Mouse (Mus musculus) lung, embryonic 15.5 days (tissue): ENCODE results near the gene Dock8. TPM values are rescaled to one million over a fixed set of nuclear protein-coding genes. Genes with fewer than 3 reads are reported as not detected.
A peak's percentile ranks its signal among the peaks of the same experiment; 100 is the strongest.
"Not testable (repeated sequence)": the region's sequence is repeated elsewhere in the genome, so short reads cannot be mapped to it uniquely, and the experiment has no call there.

Experiments used
- ATAC-seq: fragments of 200-750 bp; cut with Nextera tagmentation; 2 replicates; pipeline ENCODE4 v1.8.0; 2017; ENCODE audit warnings: moderate number of reproducible peaks, borderline replicate concordance; ENCODE audit not compliant: low FRiP score, low TSS enrichment; ENCODE audit errors: extremely low read depth
- H3K27ac ChIP-seq: fragments of 300-500 bp; sonication (generic); 2 replicates; pipeline ENCODE4 v1.5.1; 2015; ENCODE audit warnings: moderate library complexity, mild to moderate bottlenecking, inconsistent platforms
- H3K27me3 ChIP-seq: fragments of 300-500 bp; sonication (generic); 2 replicates; pipeline ENCODE4 v1.6.1; 2015; ENCODE audit warnings: inconsistent platforms
- H3K36me3 ChIP-seq: fragments of 300-500 bp; sonication (generic); 2 replicates; pipeline ENCODE4 v1.6.1; 2015; ENCODE audit warnings: inconsistent platforms
- H3K4me1 ChIP-seq: fragments of 300-500 bp; sonication (generic); 2 replicates; pipeline ENCODE4 v1.6.1; 2015; ENCODE audit warnings: inconsistent platforms
- H3K4me2 ChIP-seq: fragments of 300-500 bp; sonication (generic); 2 replicates; pipeline ENCODE4 v1.6.1; 2015; ENCODE audit warnings: inconsistent platforms, mild to moderate bottlenecking, moderate library complexity
- H3K4me3 ChIP-seq: fragments of 300-500 bp; sonication (generic); 2 replicates; pipeline ENCODE4 v1.5.1; 2015; ENCODE audit warnings: mild to moderate bottlenecking, inconsistent platforms
- H3K9ac ChIP-seq: fragments of 300-500 bp; sonication (generic); 2 replicates; pipeline ENCODE4 v1.6.1; 2015; ENCODE audit warnings: inconsistent platforms
- H3K9me3 ChIP-seq: fragments of 300-500 bp; sonication (generic); 2 replicates; pipeline ENCODE4 v1.6.1; 2016; ENCODE audit warnings: inconsistent platforms
- WGBS: fragments of 180-500 bp; shearing (Covaris S2); methylation state at CpG from one replicate; pipeline ENCODE4 v1.1.7; 2015; 5-methylcytosine and 5-hydroxymethylcytosine counted together
- polyA plus RNA-seq: library from polyadenylated mRNA; unstranded; fragments of >200 nt; fragmentation: Nextera tagmentation; extraction: Ambion mirVana; gene quantifications from 2 replicates; pipeline ENCODE4 v1.2.1, GENCODE M21; 2015

The Dock8 gene
- polyA plus RNA-seq, 1 experiment from 2014 or later = 4.5 TPM

GRCm38 (mm10) chr19:25003810-25004209 lies 4.5 kb downstream of the Dock8 start:
- no peak for ATAC-seq

GRCm38 (mm10) chr19:25006686-25007085 lies 7.4 kb downstream of the Dock8 start:
- H3K4me2 ChIP-seq = no peak overlapping the region
- H3K36me3 ChIP-seq = no peaks in the 10 kb centered on the region
- H3K9me3 ChIP-seq = no peaks in the 10 kb centered on the region
- H3K9ac ChIP-seq = no peak overlapping the region
- WGBS = 55% methylated on average over 1 of the region's 1 CpGs
- no peak overlapping the region for H3K4me3 ChIP-seq
- H3K27me3 ChIP-seq = peaks cover 8% of the 10 kb centered on the region; the same call in 1 of the 2 replicates
- ATAC-seq = no peak
- H3K27ac ChIP-seq = no peak overlapping the region
- peaks cover 11% of the 10 kb centered on the region for H3K4me1 ChIP-seq

More at GRCm38 (mm10) chr19:25003810-25004209, 4.5 kb downstream of the Dock8 start:
- H3K4me3 ChIP-seq = no peak overlapping the region
- H3K27ac ChIP-seq = no peak overlapping the region
- no peaks in the 10 kb centered on the region for H3K9me3 ChIP-seq
- peaks cover 30% of the 10 kb centered on the region for H3K27me3 ChIP-seq
- no peak overlapping the region for H3K9ac ChIP-seq
- no peaks in the 10 kb centered on the region for H3K36me3 ChIP-seq
- H3K4me2 ChIP-seq = no peak overlapping the region; the same call in 1 of the 2 replicates
- H3K4me1 ChIP-seq = peaks cover 20% of the 10 kb centered on the region
- WGBS = 16% methylated on average over 4 of the region's 4 CpGs

GRCm38 (mm10) chr19:25008509-25008908 lies 9.2 kb downstream of the Dock8 start:
- no peak for ATAC-seq
- Histone ChIP-seq H3K9ac (no peak overlapping the region), H3K36me3 (no peaks in the 10 kb centered on the region), H3K27me3 (no peaks in the 10 kb centered on the region), H3K27ac (no peak overlapping the region), H3K4me3 (no peak overlapping the region), H3K4me1 (peaks cover 8% of the 10 kb centered on the region), H3K9me3 (no peaks in the 10 kb centered on the region), H3K4me2 (no peak overlapping the region)
- WGBS = 82% methylated on average over 2 of the region's 2 CpGs

DNA sequence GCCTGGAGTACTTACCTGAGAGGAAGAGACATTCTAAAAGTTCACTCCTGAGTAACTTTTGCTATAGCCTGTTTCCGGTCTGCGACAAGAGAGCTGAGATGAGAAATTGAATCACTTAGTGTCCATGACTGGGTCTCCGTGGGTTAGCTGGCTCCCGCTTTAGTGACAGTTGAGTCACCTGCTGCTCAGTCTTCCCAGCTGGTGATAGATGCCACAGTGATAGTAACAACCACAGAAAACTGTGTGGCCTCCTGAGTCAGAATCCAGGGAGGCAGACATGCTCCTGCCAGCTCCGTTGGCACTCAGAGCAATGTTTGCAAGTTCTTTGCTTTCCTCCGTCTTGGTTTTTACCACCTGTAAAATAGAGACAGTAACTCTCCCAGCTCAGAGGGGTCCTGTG lies 23.4 kb downstream of the Dock8 start:
- H3K4me1 ChIP-seq = no peaks in the 10 kb centered on the region
- no peak overlapping the region for H3K9ac ChIP-seq
- ATAC-seq = no peak
- H3K4me3 ChIP-seq = no peak overlapping the region
- H3K27ac ChIP-seq = no peak overlapping the region
- WGBS = 84% methylated on average over 6 of the region's 6 CpGs
- H3K4me2 ChIP-seq = no peak overlapping the region
- no peaks in the 10 kb centered on the region for H3K36me3 ChIP-seq
- no peaks in the 10 kb centered on the region for H3K9me3 ChIP-seq
- H3K27me3 ChIP-seq = no peaks in the 10 kb centered on the region

DNA sequence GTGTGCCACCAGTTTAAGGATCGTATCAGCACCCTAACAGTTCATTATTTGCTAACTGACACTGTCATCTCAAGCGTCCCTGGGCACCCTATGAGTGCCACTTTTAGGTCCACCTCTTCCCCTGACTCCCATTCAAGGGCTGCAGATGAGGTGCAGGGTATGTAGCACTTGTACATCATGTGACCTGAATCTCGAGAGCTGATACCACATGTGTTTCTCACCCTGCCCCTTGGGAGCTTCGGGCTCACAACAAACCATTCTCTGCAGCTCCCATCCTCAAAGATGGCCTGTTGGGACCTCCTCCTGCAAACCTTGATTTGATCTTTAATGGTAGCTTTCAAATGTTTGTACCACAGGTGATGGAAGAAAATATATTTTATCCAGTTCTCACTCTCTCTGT lies 32.4 kb downstream of the Dock8 start:
- Histone ChIP-seq H3K27ac (no peak overlapping the region), H3K27me3 (no peaks in the 10 kb centered on the region), H3K4me1 (peaks cover 14% of the 10 kb centered on the region; the same call in 1 of the 2 replicates), H3K9me3 (no peaks in the 10 kb centered on the region), H3K36me3 (no peaks in the 10 kb centered on the region), H3K4me2 (no peak overlapping the region), H3K4me3 (no peak overlapping the region), H3K9ac (no peak overlapping the region)
- ATAC-seq = no peak
- 64% methylated on average over 4 of the region's 4 CpGs for WGBS

DNA sequence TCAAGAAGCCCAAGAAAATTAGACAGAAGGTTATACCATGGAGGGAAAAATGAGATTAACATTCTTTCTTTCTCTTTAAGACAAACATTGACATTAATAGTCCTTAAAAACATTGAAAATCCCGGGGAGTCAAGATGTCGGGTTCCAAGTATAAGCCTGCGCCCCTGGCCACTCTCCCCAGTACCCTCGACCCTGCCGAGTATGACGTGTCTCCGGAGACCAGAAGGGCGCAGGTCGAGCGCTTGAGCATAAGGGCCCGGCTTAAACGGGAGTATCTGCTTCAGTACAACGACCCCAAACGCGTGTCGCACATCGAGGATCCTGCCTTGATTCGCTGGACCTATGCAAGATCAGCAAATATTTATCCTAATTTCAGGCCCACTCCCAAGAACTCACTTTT lies 33.7 kb downstream of the Dock8 start:
- WGBS = 75% methylated on average over 10 of the region's 18 CpGs
- not testable (repeated sequence) for H3K4me2 ChIP-seq, H3K9me3 ChIP-seq, ATAC-seq, H3K27ac ChIP-seq, H3K4me3 ChIP-seq, H3K9ac ChIP-seq, H3K27me3 ChIP-seq, H3K36me3 ChIP-seq
- H3K4me1 ChIP-seq = peaks cover 18% of the 10 kb centered on the region

DNA sequence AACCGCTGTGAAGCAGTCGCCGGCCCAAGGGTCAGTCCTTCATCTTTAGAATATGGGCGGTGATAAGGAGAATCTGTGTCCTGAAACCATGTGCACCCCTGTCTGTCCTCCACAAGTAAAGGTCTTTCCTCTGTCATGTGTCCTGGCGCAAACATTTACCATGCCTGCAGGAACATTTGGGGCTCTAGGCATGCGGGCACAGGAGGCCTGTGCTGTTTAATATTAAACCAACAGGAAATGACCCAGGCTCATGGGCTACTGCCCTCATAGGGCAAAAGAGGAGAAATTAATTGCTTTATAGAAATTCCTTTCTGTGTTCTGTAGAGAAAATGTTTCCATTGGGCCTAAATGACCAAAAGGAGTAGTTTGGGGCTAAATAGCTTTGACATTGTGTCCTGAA lies 36.5 kb downstream of the Dock8 start:
- H3K4me3 ChIP-seq = no peak overlapping the region
- H3K9me3 ChIP-seq = no peaks in the 10 kb centered on the region
- 83% methylated on average over 6 of the region's 6 CpGs for WGBS
- H3K9ac ChIP-seq = no peak overlapping the region
- no peaks in the 10 kb centered on the region for H3K27me3 ChIP-seq
- H3K4me2 ChIP-seq = no peak overlapping the region
- H3K27ac ChIP-seq = no peak overlapping the region
- no peak for ATAC-seq
- H3K4me1 ChIP-seq = peaks cover 29% of the 10 kb centered on the region
- H3K36me3 ChIP-seq = no peaks in the 10 kb centered on the region

- 53% methylated on average over 5 of the region's 5 CpGs for WGBS
- no peaks in the 10 kb centered on the region for H3K9me3 ChIP-seq
- no peak for ATAC-seq
Measured at GRCm38 (mm10) chr19:25036784-25037183, 37.5 kb downstream of the Dock8 start.

GRCm38 (mm10) chr19:25037249-25037648 lies 37.9 kb downstream of the Dock8 start:
- Histone ChIP-seq H3K9me3 (no peaks in the 10 kb centered on the region), H3K27ac (peak overlapping the region; percentile 85), H3K4me1 (peaks cover 36% of the 10 kb centered on the region), H3K4me2 (peak overlapping the region; percentile 2; the same call in 1 of the 2 replicates), H3K36me3 (no peaks in the 10 kb centered on the region), H3K9ac (no peak overlapping the region), H3K27me3 (no peaks in the 10 kb centered on the region), H3K4me3 (no peak overlapping the region)
- peak; percentile 59; the same call in 1 of the 2 replicates for ATAC-seq
- WGBS = 54% methylated on average over 4 of the region's 4 CpGs

More at GRCm38 (mm10) chr19:25036784-25037183, 37.5 kb downstream of the Dock8 start:
- Histone ChIP-seq H3K9ac (no peak overlapping the region), H3K36me3 (no peaks in the 10 kb centered on the region), H3K4me1 (peaks cover 36% of the 10 kb centered on the region), H3K27me3 (no peaks in the 10 kb centered on the region), H3K27ac (peak overlapping the region; percentile 85), H3K4me3 (no peak overlapping the region), H3K4me2 (peak overlapping the region; percentile 2; the same call in 1 of the 2 replicates)

GRCm38 (mm10) chr19:25038293-25038692 lies 39.0 kb downstream of the Dock8 start:
- Histone ChIP-seq H3K27me3 (no peaks in the 10 kb centered on the region), H3K4me2 (no peak overlapping the region), H3K4me3 (no peak overlapping the region), H3K4me1 (peaks cover 36% of the 10 kb centered on the region), H3K27ac (peak overlapping the region; percentile 47; the same call in 1 of the 2 replicates), H3K9ac (no peak overlapping the region), H3K36me3 (no peaks in the 10 kb centered on the region), H3K9me3 (no peaks in the 10 kb centered on the region)
- ATAC-seq = no peak
- 19% methylated on average over 6 of the region's 6 CpGs for WGBS

GRCm38 (mm10) chr19:25041209-25041608 lies 41.9 kb downstream of the Dock8 start:
- H3K36me3 ChIP-seq = no peaks in the 10 kb centered on the region
- H3K4me3 ChIP-seq = no peak overlapping the region
- no peak overlapping the region for H3K9ac ChIP-seq
- no peak for ATAC-seq
- H3K4me1 ChIP-seq = peaks cover 27% of the 10 kb centered on the region
- H3K27ac ChIP-seq = peak overlapping the region; percentile 55; the same call in 1 of the 2 replicates
- H3K4me2 ChIP-seq = no peak overlapping the region
- H3K9me3 ChIP-seq = no peaks in the 10 kb centered on the region
- H3K27me3 ChIP-seq = no peaks in the 10 kb centered on the region
- WGBS = 25% methylated on average over 6 of the region's 6 CpGs

- H3K9ac ChIP-seq = no peak overlapping the region
- no peak for ATAC-seq
- H3K9me3 ChIP-seq = no peaks in the 10 kb centered on the region
- WGBS = 60% methylated on average over 11 of the region's 11 CpGs
- no peaks in the 10 kb centered on the region for H3K36me3 ChIP-seq
- no peak overlapping the region for H3K4me2 ChIP-seq
- no peak overlapping the region for H3K27ac ChIP-seq
- H3K4me1 ChIP-seq = peaks cover 18% of the 10 kb centered on the region
- no peaks in the 10 kb centered on the region for H3K27me3 ChIP-seq
- no peak overlapping the region for H3K4me3 ChIP-seq
Measured at GRCm38 (mm10) chr19:25042973-25043372, 43.6 kb downstream of the Dock8 start.

DNA sequence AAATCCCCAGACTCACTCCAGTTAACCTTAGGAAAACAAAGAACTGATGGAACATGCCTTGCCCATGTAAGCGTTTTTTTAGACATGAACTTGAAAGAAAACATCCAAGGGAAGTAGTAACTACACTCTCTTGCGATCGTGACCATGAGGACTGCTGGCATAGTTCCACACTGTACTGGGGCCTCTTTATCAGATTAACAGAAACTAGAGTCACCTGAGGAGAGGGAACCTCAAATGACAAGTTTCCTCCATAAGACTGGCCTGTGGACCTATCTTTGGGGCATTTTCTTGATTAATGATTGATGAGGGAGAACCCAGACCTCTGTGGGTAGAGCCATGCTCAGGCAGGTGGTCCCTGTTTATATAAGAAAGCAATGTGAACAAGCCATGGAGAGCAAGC lies 44.7 kb downstream of the Dock8 start:
- ATAC-seq = no peak
- Histone ChIP-seq H3K4me2 (no peak overlapping the region), H3K36me3 (no peaks in the 10 kb centered on the region), H3K9me3 (no peaks in the 10 kb centered on the region), H3K27me3 (no peaks in the 10 kb centered on the region), H3K4me1 (peaks cover 12% of the 10 kb centered on the region; the same call in 1 of the 2 replicates), H3K27ac (no peak overlapping the region), H3K4me3 (no peak overlapping the region), H3K9ac (no peak overlapping the region)
- WGBS = 49% methylated on average over 3 of the region's 3 CpGs
